Mouse (Mus musculus) erythroid progenitor cell, adult 5-6 weeks (primary cell): ENCODE data around the gene Ipmk. TPM values are rescaled to one million over a fixed set of nuclear protein-coding genes. Genes with fewer than 3 reads are reported as not detected.

Experiments used
- ATAC-seq: replicated peaks from 2 replicates; pipeline ENCODE4 v1.8.0; 2016; ENCODE audit warnings: moderate number of reproducible peaks, mild to moderate bottlenecking, moderate TSS enrichment, inconsistent platforms; ENCODE audit not compliant: poor library complexity, low FRiP score, severe bottlenecking
- total RNA-seq, 2 experiments: library from RNA; stranded (forward) in 1 of 2; stranded (reverse) in 1 of 2; fragments of 150-400 nt in 1 of 2; fragments of 186-747, 209-891 nt in 1 of 2; gene quantifications; 2 replicates each; pipeline versions ENCODE4 v1.2.3 to v1.2.4; 2015 to 2017; ENCODE audit warnings: low replicate concordance in 2 of 2

The Ipmk gene
- total RNA-seq (2015; ENCODE audit: low replicate concordance): 23.5 and 35.0 TPM in 2 replicates
- total RNA-seq (2017; ENCODE audit: low replicate concordance): 16.9 and 22.6 TPM in 2 replicates

DNA sequence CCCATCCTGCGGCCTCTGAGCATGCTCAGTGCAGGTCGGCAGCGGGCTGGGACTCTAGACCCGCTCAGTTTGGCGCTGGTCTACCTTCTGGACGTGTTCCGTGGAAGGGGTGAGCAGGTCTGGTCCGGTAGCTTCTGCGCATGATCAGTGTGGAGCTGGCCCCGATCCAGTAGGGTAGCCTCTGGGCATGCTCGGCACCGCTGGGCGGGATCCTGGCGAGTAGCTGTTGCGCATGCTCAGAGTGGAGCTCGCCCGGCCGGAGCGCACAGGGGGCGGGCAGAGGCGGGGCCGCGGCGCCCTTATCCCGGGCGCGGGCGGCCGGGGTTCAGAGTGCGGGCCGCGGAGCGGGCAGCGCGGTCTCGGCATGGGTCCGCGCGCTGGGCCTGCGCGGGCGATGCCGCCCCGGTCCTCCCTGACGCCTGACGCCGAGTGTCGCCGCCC, at the start of gene Ipmk:
Gene Ipmk, plus strand, starts transcription at position 255 of the 441 bp plus-strand sequence.
- ATAC-seq: peak; percentile 78

DNA sequence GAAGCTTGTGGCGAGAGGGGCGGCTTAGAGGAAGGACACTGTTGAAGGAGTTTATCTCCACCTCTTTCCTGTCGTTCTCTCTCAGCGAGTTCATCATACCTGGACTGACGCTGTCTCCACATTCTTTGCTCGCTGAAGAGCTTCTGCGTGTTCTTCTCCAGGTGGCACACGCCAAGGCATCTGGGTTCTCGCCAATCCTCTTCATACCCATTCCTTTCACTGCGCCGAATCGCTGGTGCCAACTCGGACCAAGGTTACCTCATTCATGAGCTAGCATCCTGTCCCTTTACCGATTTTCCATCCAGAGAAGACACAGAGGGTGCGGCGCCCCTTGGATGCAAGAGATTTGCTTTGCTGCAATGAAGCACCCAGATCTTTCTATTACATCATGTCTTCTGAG, 47.4 kb upstream of the Ipmk start:
- no peak for ATAC-seq

- ATAC-seq: no peak
These were observed 45.1 kb upstream of the Ipmk start for GRCm38 (mm10) chr10:71302490-71302889.

DNA sequence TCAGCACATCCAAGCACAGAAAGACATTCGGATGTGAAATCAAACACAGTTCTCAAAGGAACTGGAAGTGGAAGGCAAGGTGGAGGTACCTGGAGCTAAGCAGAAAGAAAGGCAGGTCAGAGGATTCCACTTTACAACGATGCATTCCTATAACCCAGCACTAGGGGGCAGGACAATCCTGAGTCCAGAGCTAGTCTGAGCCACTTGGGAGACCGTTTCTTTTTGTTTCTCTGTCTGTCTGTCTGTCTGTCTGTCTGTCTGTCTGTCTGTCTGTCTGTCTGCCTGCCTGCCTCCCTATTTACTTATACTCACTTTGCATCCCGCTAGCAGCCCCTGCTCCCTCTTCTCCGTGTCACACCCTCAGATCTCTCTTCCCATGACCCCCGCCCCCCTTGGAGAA, 41.4 kb upstream of the Ipmk start:
- peak; percentile 52; the same call in 1 of the 2 replicates for ATAC-seq

- no peak for ATAC-seq
These were observed 40.8 kb upstream of the Ipmk start for GRCm38 (mm10) chr10:71306759-71307158.

DNA sequence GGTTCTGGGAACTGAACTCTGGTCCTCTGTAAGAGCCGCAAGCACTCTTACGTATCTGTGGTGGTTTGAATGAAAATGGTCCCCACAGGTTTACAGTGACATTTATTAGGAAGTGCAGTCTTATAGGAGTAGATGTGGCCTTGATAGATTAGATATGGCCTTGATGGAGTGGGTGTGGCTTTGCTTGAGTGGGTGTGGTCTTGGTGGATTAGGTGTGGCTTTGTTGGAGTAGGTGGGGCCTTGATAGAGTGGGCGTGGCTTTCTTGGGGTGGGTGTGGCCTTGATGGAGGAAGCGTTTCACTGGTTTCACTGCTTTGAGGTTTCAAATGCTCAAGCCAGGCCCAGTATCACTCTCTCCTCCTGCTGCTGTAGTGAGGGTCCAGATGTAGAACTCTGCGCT, 39.4 kb upstream of the Ipmk start:
- ATAC-seq: no peak

GRCm38 (mm10) chr10:71310288-71310687, 37.3 kb upstream of the Ipmk start:
- no peak for ATAC-seq

GRCm38 (mm10) chr10:71314596-71314995, 33.0 kb upstream of the Ipmk start:
- no peak for ATAC-seq

DNA sequence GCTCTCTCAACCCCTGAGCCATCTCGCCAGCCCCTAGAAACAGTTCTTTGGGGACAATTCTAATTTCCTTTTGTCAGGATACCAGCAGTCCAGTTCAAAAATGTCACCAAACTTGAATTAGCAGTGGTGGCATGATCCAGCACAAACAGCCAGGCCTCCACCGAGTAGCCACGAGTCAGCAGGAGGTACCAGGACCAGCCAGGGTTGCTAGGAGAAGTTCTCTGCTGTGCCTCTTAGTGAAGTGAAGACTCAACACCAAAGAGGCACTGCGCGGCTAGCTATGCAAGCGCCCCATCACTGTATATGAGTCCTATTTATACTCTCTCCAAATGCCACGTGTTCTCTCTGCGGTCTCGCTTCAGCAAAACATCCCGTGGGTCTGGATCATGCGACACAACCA, 31.5 kb upstream of the Ipmk start:
- no peak for ATAC-seq

- no peak for ATAC-seq
These were observed 31.1 kb upstream of the Ipmk start for GRCm38 (mm10) chr10:71316497-71316896.

GRCm38 (mm10) chr10:71323669-71324068, 23.9 kb upstream of the Ipmk start:
- no peak for ATAC-seq

- ATAC-seq: no peak
These were observed 21.4 kb upstream of the Ipmk start for GRCm38 (mm10) chr10:71326123-71326522.

DNA sequence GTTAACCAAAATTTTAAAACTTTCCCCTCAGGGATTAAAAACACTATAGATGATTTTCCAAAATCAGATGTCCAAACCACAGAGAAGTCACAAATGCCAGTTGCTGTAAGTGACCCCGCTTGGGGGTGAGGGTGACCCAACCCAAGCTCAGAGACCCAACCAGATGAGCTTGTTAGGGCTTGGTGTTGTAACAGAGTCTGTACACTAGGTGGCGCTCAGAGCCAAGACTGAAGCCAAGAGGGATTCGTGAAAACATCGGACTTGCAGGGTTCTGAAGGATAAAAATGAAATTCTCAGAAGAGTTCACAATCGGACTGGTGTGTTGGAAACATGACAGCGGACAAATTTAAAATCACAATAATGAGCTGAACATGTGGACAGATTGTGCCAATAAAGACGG, 20.8 kb upstream of the Ipmk start:
- peak; percentile 60; the same call in 1 of the 2 replicates for ATAC-seq

DNA sequence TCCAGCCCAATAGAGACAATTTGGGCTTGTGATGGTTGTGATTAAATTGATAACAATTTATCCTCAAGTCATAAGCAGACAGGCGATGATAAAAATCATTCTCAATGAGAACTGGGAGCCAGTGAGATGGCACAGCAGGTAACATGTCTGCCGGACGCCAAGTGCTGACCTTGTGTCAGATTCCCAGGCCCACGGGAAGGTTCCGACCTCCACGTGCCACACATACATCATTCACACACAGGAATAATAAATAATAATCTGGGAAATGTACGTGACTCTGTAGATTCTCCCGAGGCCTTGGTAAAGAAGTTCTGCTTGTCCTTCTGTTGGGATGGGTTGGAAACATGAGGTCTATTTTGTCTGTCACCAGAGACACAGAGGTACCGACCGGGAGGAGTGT, 20.2 kb upstream of the Ipmk start:
- ATAC-seq: no peak

DNA sequence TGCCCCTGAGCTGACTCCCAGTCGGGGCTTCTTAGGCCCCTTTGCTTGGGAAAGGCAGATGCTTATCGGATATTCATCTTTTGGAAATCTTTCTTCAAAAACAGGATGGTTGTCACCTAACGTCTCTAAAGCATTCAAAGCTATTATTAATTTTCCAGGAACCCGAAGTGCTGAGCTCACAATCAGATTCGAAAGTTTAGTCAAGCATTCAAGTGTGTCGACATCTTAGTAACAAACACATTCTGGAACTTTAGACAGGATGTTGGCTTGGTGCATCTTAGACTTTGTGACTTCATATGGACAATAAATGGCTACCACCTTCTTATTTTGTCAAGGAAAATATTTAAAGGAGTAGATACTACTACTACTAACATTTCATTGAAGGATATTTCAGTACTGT, 19.2 kb upstream of the Ipmk start:
- no peak for ATAC-seq

- no peak for ATAC-seq
These were observed 18.7 kb upstream of the Ipmk start for GRCm38 (mm10) chr10:71328870-71329269.

DNA sequence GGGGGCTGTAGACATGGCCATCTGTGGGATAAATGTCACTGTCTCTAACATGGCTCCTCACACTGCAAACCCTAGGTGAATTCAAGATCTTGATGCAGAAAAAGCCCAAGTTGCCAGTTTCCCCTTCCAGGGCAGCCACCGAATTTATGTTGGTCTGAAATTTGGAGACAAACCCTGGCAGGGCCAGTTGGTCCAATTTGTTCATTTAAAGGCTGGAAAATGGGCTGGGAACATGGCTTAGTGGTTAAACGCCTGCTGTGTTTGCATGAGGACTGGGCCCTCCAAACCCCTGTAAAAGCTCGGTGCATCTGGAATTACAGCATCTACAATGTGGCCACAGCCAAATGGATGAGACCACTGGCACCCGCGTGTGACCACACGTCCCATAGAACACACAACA, 18.3 kb upstream of the Ipmk start:
- ATAC-seq: no peak

- ATAC-seq: no peak
These were observed 17.5 kb upstream of the Ipmk start for GRCm38 (mm10) chr10:71330070-71330469.

GRCm38 (mm10) chr10:71331908-71332307, 15.7 kb upstream of the Ipmk start:
- no peak for ATAC-seq

DNA sequence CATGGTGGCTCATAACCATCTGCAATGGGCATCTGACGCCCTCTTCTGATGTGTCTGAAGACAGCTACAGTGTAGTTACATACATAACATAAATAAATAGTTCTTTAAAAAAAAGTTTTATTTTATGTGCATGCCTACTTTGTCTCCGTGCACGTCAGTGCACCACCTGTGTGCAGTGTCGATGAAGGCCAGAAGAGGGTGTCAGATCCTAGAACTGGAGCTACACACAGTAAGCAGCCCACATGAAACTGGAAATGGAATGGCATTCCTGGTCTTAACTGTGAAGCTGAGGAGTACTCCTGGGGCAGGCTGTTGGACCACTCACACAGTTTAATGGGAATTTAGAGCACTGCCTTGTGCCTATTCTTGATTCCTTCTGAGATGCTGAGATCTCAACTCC, 15.2 kb upstream of the Ipmk start:
- ATAC-seq: no peak

DNA sequence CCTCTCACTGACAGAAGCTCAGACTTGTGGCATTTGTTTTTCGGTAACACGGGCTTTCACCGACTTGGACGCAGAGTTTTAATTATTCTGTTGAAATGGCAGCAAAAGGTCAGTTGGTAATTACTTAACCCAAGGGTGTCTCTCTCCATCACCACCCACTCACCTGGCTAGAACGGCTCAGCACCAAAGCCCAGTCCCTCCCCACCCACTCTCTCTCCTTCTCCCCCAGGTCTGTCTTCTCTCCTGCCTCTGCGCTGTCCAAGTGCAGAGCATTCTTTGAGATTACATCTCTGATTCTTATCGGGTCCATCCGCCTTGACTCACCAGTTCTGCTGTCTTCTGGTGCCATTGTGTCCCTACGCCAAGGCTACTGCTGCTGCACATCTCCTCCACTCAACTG, 14.7 kb upstream of the Ipmk start:
- ATAC-seq: no peak

DNA sequence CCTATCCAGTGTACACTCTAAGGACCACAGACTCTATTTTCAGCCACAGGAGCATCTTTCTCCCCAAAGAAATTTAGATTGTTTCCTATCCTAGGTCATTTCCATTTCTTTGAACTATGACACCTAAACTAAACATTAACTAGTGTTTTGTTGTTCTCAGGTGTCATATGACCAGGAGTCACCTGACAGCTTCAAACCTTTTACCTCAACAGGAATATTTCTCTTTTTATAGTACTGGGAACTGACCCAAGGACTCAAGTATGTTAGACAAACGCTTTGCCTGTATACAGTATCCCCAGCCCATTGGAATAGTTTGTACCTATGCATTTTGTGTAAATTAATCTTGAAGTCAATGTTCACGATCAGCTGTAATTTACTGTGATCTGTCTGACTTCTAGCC, 9.8 kb upstream of the Ipmk start:
- no peak for ATAC-seq
